Mouse (Mus musculus) activated CD4-positive, CD25-positive, alpha-beta regulatory T cell (primary cell): ENCODE measurements around the gene Bpifb6. TPM values are rescaled to one million over a fixed set of nuclear protein-coding genes. Genes with fewer than 3 reads are reported as not detected.

ENCODE experiments used
- polyA plus RNA-seq, 2 experiments: library from polyadenylated mRNA; unstranded; fragments of 100-300 nt; shearing (Covaris generic); gene quantifications; one replicate each; pipeline ENCODE4 v1.2.1; 2017

Gene Bpifb6
- not detected for polyA plus RNA-seq

GRCm38 (mm10) chr2:153900088-153900487, at the start of gene Bpifb6:
TSS of gene Bpifb6 (plus strand) at chr2:153900388.

GRCm38 (mm10) chr2:153870984-153871383, 29.2 kb upstream of the Bpifb6 start, which contains the start of gene Sun5:
TSS of gene Sun5 (minus strand) at chr2:153871084.

DNA sequence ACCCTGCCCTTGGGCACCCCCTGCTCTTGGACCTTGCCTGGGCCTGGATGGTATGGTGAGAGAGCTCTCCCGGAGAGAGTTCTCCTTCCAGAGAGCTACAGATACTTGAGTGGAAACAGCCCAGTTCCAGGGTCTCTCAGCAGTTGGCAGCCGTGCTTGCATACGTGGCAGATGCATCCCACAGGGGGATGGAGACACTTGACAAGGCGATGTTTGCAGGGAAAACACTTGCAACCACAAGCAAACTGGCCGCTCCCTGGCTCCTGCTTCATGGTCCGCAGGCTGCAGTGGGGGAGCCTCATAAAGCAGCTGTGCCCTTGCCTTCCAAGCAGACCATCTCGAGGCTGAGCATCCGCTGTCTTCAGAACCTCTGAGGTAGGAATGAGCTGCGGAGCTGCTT, 25.4 kb upstream of the Bpifb6 start, which contains the start of gene Bpifb2:
TSS of gene Bpifb2 (plus strand) at position 301 of the 400 bp plus-strand sequence.

GRCm38 (mm10) chr2:153917930-153918329, 17.7 kb downstream of the Bpifb6 start, which contains the start of gene Bpifb3:
TSS of gene Bpifb3 (plus strand) at chr2:153918230.

GRCm38 (mm10) chr2:153937843-153938242, 37.7 kb downstream of the Bpifb6 start, which contains the start of gene Bpifb4:
TSS of gene Bpifb4 (plus strand) at chr2:153938212.

Other genes with a start within 250 kb of the Bpifb6 start
- gene Dnmt3c, start 203.7 kb upstream of the Bpifb6 start, polyA plus RNA-seq = not detected
- 100 to 1,000 TPM; 199 to 214 TPM for gene Mapre1, start 159.1 kb upstream of the Bpifb6 start, polyA plus RNA-seq
- under 1 TPM; 0.24 to 0.44 TPM for gene Efcab8, start 120.5 kb upstream of the Bpifb6 start, polyA plus RNA-seq
- not detected for gene Sun5, start 29.3 kb upstream of the Bpifb6 start, polyA plus RNA-seq
- not detected for gene Bpifb2, start 25.3 kb upstream of the Bpifb6 start, polyA plus RNA-seq
- not detected for gene Bpifb3, start 17.8 kb downstream of the Bpifb6 start, polyA plus RNA-seq
- not detected for gene Bpifb4, start 37.8 kb downstream of the Bpifb6 start, polyA plus RNA-seq
- not detected for gene Bpifa6, start 74.6 kb downstream of the Bpifb6 start, polyA plus RNA-seq
- gene Bpifa2, start 107.9 kb downstream of the Bpifb6 start, polyA plus RNA-seq = 1 to 10 TPM; 1.5 to 3.0 TPM
- not detected for gene Bpifa3, start 229.9 kb downstream of the Bpifb6 start, polyA plus RNA-seq
- gene Bpifa1, start 242.5 kb downstream of the Bpifb6 start, polyA plus RNA-seq = not detected